Mouse (Mus musculus) lung, postnatal 0 days (tissue): ENCODE data around the gene Ptpn21.

Experiments used
- CTCF ChIP-seq: IDR thresholded peaks from 2 replicates; pipeline ENCODE4 v1.5.1; 2016; ENCODE audit warnings: antibody characterized with exemption, mild to moderate bottlenecking
- EP300 ChIP-seq: IDR thresholded peaks from 2 replicates; pipeline ENCODE4 v1.6.1; 2016; ENCODE audit warnings: antibody characterized with exemption, mild to moderate bottlenecking, control low read depth

DNA sequence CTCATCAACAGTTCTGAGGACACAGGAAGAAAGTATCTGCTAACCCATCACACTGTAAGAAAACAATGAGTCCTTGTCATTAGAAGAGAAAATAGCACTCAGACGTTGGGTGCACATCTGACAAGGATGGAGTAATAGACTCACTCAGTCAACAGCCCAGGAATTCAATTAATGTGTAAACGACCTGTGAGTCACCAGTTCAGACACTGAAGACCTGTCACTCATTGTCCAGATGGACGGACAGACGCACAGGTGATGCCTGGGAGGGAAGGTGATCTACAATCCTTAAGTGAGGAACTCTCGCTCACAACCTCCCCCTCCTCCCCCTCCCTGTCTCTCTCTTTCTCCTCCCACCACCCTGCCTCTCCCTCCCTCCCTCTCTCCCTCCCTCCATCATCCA lies 12.2 kb downstream of the Ptpn21 start:
- no peak for TF ChIP-seq CTCF
- no peak for TF ChIP-seq EP300
